Mouse (Mus musculus): ENCODE data around the gene Zfp536.

- no peak for TF ChIP-seq CTCF (IDR thresholded peaks at IDR 0.05; ENCODE audit: borderline replicate concordance, control insufficient read depth, extremely low read depth, insufficient read depth, low read length, poor library complexity)
- TF ChIP-seq POLR2A (IDR thresholded peaks at IDR 0.05; ENCODE audit: control insufficient read depth, extremely low read depth, insufficient read depth, low read length, poor library complexity) = no peak
These were observed 179.9 kb downstream of the Zfp536 start for GRCm38 (mm10) chr7:37593566-37593965.

All from thymus, adult 2 months (tissue).